Mouse (Mus musculus): ENCODE data around the gene Cd40lg. TPM values are rescaled to one million over a fixed set of nuclear protein-coding genes. Genes with fewer than 3 reads are reported as not detected.

The Cd40lg gene
- polyA plus RNA-seq, 1 experiment from 2014 or later, result not detected

GRCm38 (mm10) chrX:57200397-57200796 is 11.5 kb upstream of the Cd40lg start:
- no peaks in the 10 kb centered on the region for H3K4me1 ChIP-seq (replicated peaks; ENCODE audit: control insufficient read depth, insufficient read depth, low read length)
- no peak overlapping the region for H3K4me2 ChIP-seq (ENCODE audit: low read depth, low read length)
- 62% methylated on average over 2 of the region's 2 CpGs for WGBS
- H3K9me3 ChIP-seq (ENCODE audit: control insufficient read depth, low read length), result no peaks in the 10 kb centered on the region
- H3K27me3 ChIP-seq (ENCODE audit: control insufficient read depth, insufficient read depth, low read depth, low read length), result no peaks in the 10 kb centered on the region
- H3K9ac ChIP-seq (ENCODE audit: low read length), result no peak overlapping the region
- no peak overlapping the region for H3K4me3 ChIP-seq (ENCODE audit: low read length)
- H3K27ac ChIP-seq (ENCODE audit: low read length), result no peak overlapping the region
- ATAC-seq (ENCODE audit: low read depth), result no peak
- no peaks in the 10 kb centered on the region for H3K36me3 ChIP-seq (ENCODE audit: control insufficient read depth, insufficient read depth, low read length)

GRCm38 (mm10) chrX:57210591-57210990 is 1.4 kb upstream of the Cd40lg start:
- no peak overlapping the region for H3K4me3 ChIP-seq (ENCODE audit: low read length)
- no peak overlapping the region for H3K4me2 ChIP-seq (ENCODE audit: low read depth, low read length)
- H3K9ac ChIP-seq (ENCODE audit: low read length), result no peak overlapping the region
- H3K27ac ChIP-seq (ENCODE audit: low read length), result no peak overlapping the region
- no peaks in the 10 kb centered on the region for H3K9me3 ChIP-seq (ENCODE audit: control insufficient read depth, low read length)
- no peaks in the 10 kb centered on the region for H3K36me3 ChIP-seq (ENCODE audit: control insufficient read depth, insufficient read depth, low read length)
- 50% methylated on average over 1 of the region's 1 CpGs for WGBS
- H3K27me3 ChIP-seq (ENCODE audit: control insufficient read depth, insufficient read depth, low read depth, low read length), result no peaks in the 10 kb centered on the region
- no peaks in the 10 kb centered on the region for H3K4me1 ChIP-seq (replicated peaks; ENCODE audit: control insufficient read depth, insufficient read depth, low read length)
- no peak for ATAC-seq (ENCODE audit: low read depth)

GRCm38 (mm10) chrX:57212862-57213261 is 919 bp downstream of the Cd40lg start:
- Histone ChIP-seq H3K27me3 (ENCODE audit: control insufficient read depth, insufficient read depth, low read depth, low read length) (no peaks in the 10 kb centered on the region), H3K9ac (ENCODE audit: low read length) (no peak overlapping the region), H3K27ac (ENCODE audit: low read length) (no peak overlapping the region), H3K4me1 (replicated peaks; ENCODE audit: control insufficient read depth, insufficient read depth, low read length) (no peaks in the 10 kb centered on the region), H3K36me3 (ENCODE audit: control insufficient read depth, insufficient read depth, low read length) (no peaks in the 10 kb centered on the region), H3K9me3 (ENCODE audit: control insufficient read depth, low read length) (no peaks in the 10 kb centered on the region), H3K4me3 (ENCODE audit: low read length) (no peak overlapping the region), H3K4me2 (ENCODE audit: low read depth, low read length) (no peak overlapping the region)
- 73% methylated on average over 3 of the region's 3 CpGs for WGBS
- ATAC-seq (ENCODE audit: low read depth), result no peak

- WGBS, result 86% methylated on average over 4 of the region's 4 CpGs
- no peaks in the 10 kb centered on the region for H3K27me3 ChIP-seq (ENCODE audit: control insufficient read depth, insufficient read depth, low read depth, low read length)
These were observed 3.6 kb downstream of the Cd40lg start for GRCm38 (mm10) chrX:57215495-57215894.

GRCm38 (mm10) chrX:57216271-57216670 is 4.3 kb downstream of the Cd40lg start:
- Histone ChIP-seq H3K4me1 (replicated peaks; ENCODE audit: control insufficient read depth, insufficient read depth, low read length) (no peaks in the 10 kb centered on the region), H3K9me3 (ENCODE audit: control insufficient read depth, low read length) (no peaks in the 10 kb centered on the region), H3K36me3 (ENCODE audit: control insufficient read depth, insufficient read depth, low read length) (no peaks in the 10 kb centered on the region), H3K27me3 (ENCODE audit: control insufficient read depth, insufficient read depth, low read depth, low read length) (no peaks in the 10 kb centered on the region), H3K4me3 (ENCODE audit: low read length) (no peak overlapping the region), H3K9ac (ENCODE audit: low read length) (no peak overlapping the region), H3K4me2 (ENCODE audit: low read depth, low read length) (no peak overlapping the region), H3K27ac (ENCODE audit: low read length) (no peak overlapping the region)
- 52% methylated on average over 5 of the region's 5 CpGs for WGBS
- no peak for ATAC-seq (ENCODE audit: low read depth)

More at GRCm38 (mm10) chrX:57215495-57215894, 3.6 kb downstream of the Cd40lg start:
- no peak overlapping the region for H3K4me3 ChIP-seq (ENCODE audit: low read length)
- no peaks in the 10 kb centered on the region for H3K36me3 ChIP-seq (ENCODE audit: control insufficient read depth, insufficient read depth, low read length)
- no peak overlapping the region for H3K4me2 ChIP-seq (ENCODE audit: low read depth, low read length)
- no peaks in the 10 kb centered on the region for H3K4me1 ChIP-seq (replicated peaks; ENCODE audit: control insufficient read depth, insufficient read depth, low read length)
- ATAC-seq (ENCODE audit: low read depth), result no peak
- no peaks in the 10 kb centered on the region for H3K9me3 ChIP-seq (ENCODE audit: control insufficient read depth, low read length)
- H3K9ac ChIP-seq (ENCODE audit: low read length), result no peak overlapping the region
- no peak overlapping the region for H3K27ac ChIP-seq (ENCODE audit: low read length)

GRCm38 (mm10) chrX:57219563-57219962 is 7.6 kb downstream of the Cd40lg start:
- Histone ChIP-seq H3K36me3 (ENCODE audit: control insufficient read depth, insufficient read depth, low read length) (no peaks in the 10 kb centered on the region), H3K9ac (ENCODE audit: low read length) (no peak overlapping the region), H3K27ac (ENCODE audit: low read length) (no peak overlapping the region), H3K27me3 (ENCODE audit: control insufficient read depth, insufficient read depth, low read depth, low read length) (no peaks in the 10 kb centered on the region), H3K9me3 (ENCODE audit: control insufficient read depth, low read length) (no peaks in the 10 kb centered on the region), H3K4me1 (replicated peaks; ENCODE audit: control insufficient read depth, insufficient read depth, low read length) (no peaks in the 10 kb centered on the region), H3K4me2 (ENCODE audit: low read depth, low read length) (no peak overlapping the region), H3K4me3 (ENCODE audit: low read length) (no peak overlapping the region)
- no peak for ATAC-seq (ENCODE audit: low read depth)
- 86% methylated on average over 5 of the region's 5 CpGs for WGBS

- H3K36me3 ChIP-seq (ENCODE audit: control insufficient read depth, insufficient read depth, low read length), result no peaks in the 10 kb centered on the region
- no peak overlapping the region for H3K27ac ChIP-seq (ENCODE audit: low read length)
- no peak for ATAC-seq (ENCODE audit: low read depth)
- H3K4me3 ChIP-seq (ENCODE audit: low read length), result no peak overlapping the region
- no peaks in the 10 kb centered on the region for H3K9me3 ChIP-seq (ENCODE audit: control insufficient read depth, low read length)
- H3K27me3 ChIP-seq (ENCODE audit: control insufficient read depth, insufficient read depth, low read depth, low read length), result no peaks in the 10 kb centered on the region
- 66% methylated on average over 3 of the region's 3 CpGs for WGBS
- H3K4me2 ChIP-seq (ENCODE audit: low read depth, low read length), result no peak overlapping the region
- no peaks in the 10 kb centered on the region for H3K4me1 ChIP-seq (replicated peaks; ENCODE audit: control insufficient read depth, insufficient read depth, low read length)
- no peak overlapping the region for H3K9ac ChIP-seq (ENCODE audit: low read length)
These were observed 9.9 kb downstream of the Cd40lg start for GRCm38 (mm10) chrX:57221881-57222280.

- Histone ChIP-seq H3K9ac (ENCODE audit: low read length) (no peak overlapping the region), H3K4me2 (ENCODE audit: low read depth, low read length) (no peak overlapping the region), H3K27me3 (ENCODE audit: control insufficient read depth, insufficient read depth, low read depth, low read length) (no peaks in the 10 kb centered on the region), H3K4me1 (replicated peaks; ENCODE audit: control insufficient read depth, insufficient read depth, low read length) (no peaks in the 10 kb centered on the region), H3K4me3 (ENCODE audit: low read length) (no peak overlapping the region), H3K27ac (ENCODE audit: low read length) (no peak overlapping the region), H3K9me3 (ENCODE audit: control insufficient read depth, low read length) (no peaks in the 10 kb centered on the region), H3K36me3 (ENCODE audit: control insufficient read depth, insufficient read depth, low read length) (no peaks in the 10 kb centered on the region)
- 80% methylated on average over 10 of the region's 10 CpGs for WGBS
- ATAC-seq (ENCODE audit: low read depth), result no peak
These were observed 11.4 kb downstream of the Cd40lg start for GRCm38 (mm10) chrX:57223301-57223700.

- Histone ChIP-seq H3K9ac (ENCODE audit: low read length) (no peak overlapping the region), H3K27ac (ENCODE audit: low read length) (no peak overlapping the region), H3K9me3 (ENCODE audit: control insufficient read depth, low read length) (no peaks in the 10 kb centered on the region), H3K27me3 (ENCODE audit: control insufficient read depth, insufficient read depth, low read depth, low read length) (no peaks in the 10 kb centered on the region), H3K4me2 (ENCODE audit: low read depth, low read length) (no peak overlapping the region), H3K36me3 (ENCODE audit: control insufficient read depth, insufficient read depth, low read length) (no peaks in the 10 kb centered on the region), H3K4me3 (ENCODE audit: low read length) (no peak overlapping the region), H3K4me1 (replicated peaks; ENCODE audit: control insufficient read depth, insufficient read depth, low read length) (no peaks in the 10 kb centered on the region)
- ATAC-seq (ENCODE audit: low read depth), result no peak
- WGBS, result 59% methylated on average over 2 of the region's 2 CpGs
These were observed 16.2 kb downstream of the Cd40lg start for GRCm38 (mm10) chrX:57228178-57228577.

- 55% methylated on average over 2 of the region's 2 CpGs for WGBS
- ATAC-seq (ENCODE audit: low read depth), result no peak
- no peak overlapping the region for H3K27ac ChIP-seq (ENCODE audit: low read length)
- no peak overlapping the region for H3K4me2 ChIP-seq (ENCODE audit: low read depth, low read length)
- no peaks in the 10 kb centered on the region for H3K36me3 ChIP-seq (ENCODE audit: control insufficient read depth, insufficient read depth, low read length)
- no peaks in the 10 kb centered on the region for H3K9me3 ChIP-seq (ENCODE audit: control insufficient read depth, low read length)
- no peaks in the 10 kb centered on the region for H3K4me1 ChIP-seq (replicated peaks; ENCODE audit: control insufficient read depth, insufficient read depth, low read length)
- H3K27me3 ChIP-seq (ENCODE audit: control insufficient read depth, insufficient read depth, low read depth, low read length), result no peaks in the 10 kb centered on the region
- H3K4me3 ChIP-seq (ENCODE audit: low read length), result no peak overlapping the region
- H3K9ac ChIP-seq (ENCODE audit: low read length), result no peak overlapping the region
These were observed 21.7 kb downstream of the Cd40lg start for GRCm38 (mm10) chrX:57233596-57233995.
